Mouse (Mus musculus) right cerebral cortex, postnatal 25 days (tissue): Measurements from ENCODE around the gene Cdk14.

ENCODE experiments used
- DNase-seq: peaks from one replicate; pipeline ENCODE4 v3.0.0; 2022

The Cdk14 gene

DNA sequence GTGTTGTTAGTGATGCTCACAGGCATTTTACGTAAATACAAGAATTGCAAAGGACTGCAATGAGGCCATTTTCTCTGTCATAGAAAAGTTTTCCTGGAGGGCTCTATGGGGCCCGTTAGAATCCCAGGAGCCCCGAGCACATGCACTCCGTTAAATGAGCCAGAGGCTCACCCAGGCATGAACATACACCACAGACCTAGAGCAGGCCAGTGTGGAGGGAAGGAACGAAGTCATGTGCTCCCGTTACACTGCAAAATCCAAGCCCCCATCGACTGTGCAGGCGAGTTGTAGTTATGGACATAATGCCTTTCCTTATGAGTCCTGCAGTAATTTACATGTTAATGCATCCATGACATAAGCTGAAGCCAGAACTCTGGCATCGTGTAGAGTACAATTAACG is 244.1 kb downstream of the Cdk14 start:
- DNase-seq: no peak

DNA sequence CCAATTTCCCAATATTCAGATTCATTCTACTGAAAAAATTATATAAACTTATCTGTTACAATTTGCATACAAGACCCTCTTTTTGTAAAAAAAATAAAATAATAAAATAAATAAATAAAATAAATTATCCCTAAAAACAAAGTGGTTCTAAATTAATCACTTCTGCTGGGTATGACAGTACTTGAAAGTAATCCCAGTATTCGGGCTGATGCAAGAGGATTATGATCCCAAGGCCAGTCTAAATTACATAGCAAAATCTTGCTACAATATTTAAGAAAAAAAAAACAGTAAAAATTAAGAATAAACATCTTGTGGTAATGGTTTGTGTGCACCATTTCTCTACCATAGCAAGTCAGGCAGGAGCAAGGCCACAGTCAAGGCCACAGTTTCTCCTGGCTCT is 244.5 kb downstream of the Cdk14 start:
- no peak for DNase-seq

DNA sequence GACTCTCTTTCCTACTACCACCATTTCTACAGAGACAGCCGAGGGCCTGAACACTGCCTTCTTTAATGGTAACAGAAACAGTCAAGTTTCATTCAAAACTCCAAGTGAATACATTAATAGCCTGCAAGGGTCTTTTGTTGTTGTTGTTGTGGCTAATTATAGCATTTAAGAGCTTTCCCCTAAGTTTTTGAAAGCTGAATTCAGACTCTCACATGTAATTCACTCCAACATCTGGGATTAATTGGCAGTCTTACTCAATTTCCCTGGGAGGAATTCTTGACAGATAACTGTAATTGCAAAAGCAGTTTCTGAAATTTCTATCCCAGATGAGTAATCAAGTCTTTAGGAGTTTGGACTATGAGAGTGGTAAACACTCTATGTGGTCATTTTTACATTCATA is 245.0 kb downstream of the Cdk14 start:
- no peak for DNase-seq

DNA sequence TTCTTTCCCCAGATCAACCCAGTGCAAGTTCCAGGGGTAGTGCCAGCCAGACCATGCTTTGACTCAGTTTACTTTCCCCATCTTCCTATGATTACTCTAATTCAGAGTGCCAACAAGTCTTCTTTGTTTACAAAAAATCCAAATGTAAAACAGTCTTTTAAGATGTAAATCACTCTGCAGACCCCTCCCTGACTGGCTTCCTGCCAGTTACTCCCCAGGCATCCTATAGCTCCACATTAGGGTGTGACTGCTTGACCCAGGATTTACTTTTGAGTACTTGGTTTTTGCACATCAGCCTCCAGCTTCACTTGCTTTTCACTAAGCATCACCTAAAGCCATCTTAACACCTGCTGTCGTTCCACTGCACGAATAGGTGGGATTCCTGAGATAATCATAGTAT is 254.0 kb downstream of the Cdk14 start:
- no peak for DNase-seq

DNA sequence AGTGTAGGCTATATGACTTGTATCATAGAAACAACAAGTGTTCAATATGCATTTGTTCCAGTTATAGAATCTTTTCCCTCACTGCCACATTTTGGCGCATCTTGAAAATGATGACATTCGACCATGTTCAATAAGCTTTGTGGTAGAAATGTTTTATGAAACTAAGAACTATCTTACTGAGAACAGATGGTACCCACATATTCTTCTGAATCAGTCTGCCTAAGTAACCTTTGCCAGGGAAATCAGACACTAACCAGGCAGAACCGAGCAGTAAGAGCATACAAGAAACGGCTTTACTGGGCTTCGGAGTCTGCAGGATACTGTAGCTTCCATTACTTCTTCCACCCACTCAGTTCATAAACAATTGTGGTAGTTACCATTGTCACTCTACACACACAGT is 255.8 kb downstream of the Cdk14 start:
- DNase-seq: no peak

DNA sequence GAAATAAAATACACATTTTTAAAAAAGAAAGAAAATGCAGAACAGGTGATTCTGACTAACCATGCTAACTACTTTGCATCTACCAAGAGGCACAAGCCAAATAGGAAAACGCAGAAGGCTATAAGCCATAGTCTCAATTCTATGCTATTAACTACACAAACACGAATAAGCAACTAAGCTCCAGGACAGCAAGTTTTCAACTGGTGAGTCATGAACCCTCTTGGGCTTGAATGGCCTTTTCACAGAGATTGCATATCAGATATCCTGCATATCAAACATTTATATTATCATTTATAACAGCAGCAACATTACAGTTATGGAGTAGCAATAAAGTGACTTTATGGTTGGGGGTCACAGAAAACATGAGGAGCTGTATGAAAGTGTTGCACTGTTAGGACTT is 256.3 kb downstream of the Cdk14 start:
- no peak for DNase-seq

DNA sequence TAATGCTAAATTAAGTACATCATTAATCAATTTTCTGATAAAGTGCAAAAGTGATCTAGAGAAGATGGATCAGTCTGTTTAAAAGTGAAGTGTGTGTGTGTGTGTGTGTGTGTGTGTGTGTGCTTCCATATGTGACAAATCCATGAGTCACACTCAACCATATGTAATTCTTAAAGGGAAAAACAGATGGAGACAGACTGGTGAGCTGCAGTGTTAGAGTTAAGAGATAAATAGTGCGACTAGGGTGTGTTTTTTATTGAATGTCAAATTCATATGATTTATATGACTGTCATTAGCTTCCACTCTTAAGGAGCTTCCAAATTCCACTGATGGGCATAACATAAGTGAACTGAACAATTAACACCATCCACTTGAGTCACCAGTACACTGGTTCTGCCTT is 260.6 kb downstream of the Cdk14 start:
- DNase-seq: no peak

DNA sequence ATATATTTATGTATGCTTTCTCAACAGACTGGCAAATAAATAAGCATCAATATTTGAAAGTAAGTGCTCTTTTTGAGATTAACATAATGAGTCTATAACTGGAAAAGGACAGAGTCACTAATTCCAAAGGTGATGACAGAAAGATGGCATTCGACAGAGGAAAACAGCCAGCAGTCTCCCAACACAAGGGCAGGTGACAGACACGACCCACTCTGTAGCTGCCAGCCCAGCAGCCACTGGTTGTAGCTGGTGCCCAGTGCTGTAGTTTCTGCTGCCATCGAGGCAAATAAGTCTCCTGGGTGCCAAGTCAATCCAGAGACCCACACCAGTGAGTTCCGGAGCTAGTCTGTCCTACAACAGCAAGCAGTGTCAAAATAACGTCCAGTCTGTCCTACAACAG is 280.3 kb downstream of the Cdk14 start:
- DNase-seq: no peak

DNA sequence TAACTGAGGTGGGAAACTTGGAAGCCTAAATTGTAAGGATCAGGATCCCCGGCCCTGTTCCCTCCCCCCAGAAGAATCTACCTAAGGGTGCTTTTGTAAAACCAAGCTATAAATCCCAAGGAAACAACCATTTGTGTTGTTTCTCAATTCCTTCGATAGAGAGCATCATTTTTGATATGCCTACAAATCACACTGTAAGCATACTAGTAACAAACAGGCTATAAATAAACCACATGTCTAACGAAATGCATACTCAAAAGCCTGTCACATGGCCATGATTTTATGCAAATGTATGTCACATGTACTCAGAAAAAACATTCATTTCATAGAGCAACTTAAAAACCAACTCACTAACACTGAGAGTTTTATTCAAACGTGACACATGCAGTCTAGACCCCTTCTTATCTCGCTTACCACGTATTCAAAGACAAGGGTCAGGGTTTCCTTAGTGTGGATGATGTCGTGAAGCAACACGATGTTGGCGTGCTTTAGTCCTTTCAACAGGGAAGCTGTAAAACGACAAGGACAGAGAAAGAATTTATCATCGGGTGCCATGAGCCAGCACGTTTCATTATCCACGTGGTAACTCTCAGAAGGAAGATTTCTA is 285.1 kb downstream of the Cdk14 start:
- no peak for DNase-seq

DNA sequence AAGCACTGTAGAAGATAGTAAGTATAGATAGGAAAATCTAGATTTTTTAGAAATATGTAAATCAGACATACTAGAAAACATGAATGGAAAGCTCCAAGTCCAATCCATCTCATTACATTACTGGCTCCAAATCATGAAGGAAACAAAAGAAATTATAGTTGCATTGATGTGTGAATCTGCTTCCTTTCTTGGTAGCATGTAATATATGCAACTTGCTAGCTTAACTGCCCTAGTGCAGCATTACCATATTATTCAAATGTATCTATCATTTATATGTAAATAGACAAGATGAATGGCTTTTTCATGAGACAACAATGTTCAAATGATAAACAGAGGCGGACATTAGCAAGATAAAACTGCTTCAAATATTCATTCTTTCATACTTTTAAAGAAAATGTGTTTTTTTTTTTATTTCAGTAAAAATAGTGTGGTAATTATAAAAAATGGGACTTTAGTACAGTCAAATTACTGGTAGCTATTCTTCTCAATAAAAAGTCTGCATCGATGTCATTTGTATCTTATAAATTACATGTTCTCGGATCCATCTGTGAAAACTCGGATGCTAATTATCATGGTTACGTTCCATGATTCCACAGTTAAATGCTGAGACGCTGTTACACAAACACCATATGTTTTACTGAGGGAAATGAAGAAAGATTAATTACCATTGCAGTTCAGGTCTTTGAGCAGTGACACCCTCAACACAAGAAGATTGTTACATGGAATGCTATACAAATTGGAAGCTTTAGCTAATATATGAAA is 285.8 kb downstream of the Cdk14 start:
- DNase-seq: no peak

DNA sequence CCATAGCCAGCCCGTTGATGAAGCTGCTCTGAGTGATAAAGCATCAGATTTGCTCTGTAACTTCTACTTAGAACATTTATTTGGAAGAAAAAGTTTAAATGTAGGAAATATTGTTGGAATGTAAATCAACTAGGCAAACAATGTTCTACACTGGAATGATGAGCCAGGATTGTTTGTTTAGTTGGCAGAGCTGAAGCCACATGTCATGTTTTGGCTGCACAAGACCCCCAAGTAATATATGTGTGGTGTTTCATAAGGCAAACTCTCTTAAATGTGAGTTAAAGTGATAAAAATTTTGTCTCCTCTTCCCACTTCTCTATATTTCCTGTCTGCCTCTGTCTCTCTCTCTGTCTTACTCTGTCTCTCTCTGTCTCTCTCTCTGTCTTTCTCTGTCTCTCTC is 291.3 kb downstream of the Cdk14 start:
- DNase-seq: no peak

DNA sequence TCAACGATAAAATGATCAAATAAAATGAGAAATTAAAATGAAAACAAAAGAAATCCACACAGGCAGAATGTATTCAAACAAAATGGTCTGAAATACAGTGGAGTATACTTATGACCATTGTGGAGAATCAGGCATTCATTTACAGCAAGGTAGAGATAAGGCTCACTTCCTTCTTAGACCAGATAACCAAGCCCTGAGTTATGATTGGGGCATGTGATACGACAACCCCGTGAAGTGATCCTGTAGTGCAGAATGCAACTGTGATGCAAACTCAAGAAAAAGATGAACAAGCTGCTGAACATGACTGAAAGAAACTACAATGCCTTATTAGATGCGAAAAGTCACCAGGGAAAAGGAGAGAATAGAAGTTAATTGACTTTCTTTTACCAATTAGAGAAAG is 295.5 kb downstream of the Cdk14 start:
- no peak for DNase-seq

DNA sequence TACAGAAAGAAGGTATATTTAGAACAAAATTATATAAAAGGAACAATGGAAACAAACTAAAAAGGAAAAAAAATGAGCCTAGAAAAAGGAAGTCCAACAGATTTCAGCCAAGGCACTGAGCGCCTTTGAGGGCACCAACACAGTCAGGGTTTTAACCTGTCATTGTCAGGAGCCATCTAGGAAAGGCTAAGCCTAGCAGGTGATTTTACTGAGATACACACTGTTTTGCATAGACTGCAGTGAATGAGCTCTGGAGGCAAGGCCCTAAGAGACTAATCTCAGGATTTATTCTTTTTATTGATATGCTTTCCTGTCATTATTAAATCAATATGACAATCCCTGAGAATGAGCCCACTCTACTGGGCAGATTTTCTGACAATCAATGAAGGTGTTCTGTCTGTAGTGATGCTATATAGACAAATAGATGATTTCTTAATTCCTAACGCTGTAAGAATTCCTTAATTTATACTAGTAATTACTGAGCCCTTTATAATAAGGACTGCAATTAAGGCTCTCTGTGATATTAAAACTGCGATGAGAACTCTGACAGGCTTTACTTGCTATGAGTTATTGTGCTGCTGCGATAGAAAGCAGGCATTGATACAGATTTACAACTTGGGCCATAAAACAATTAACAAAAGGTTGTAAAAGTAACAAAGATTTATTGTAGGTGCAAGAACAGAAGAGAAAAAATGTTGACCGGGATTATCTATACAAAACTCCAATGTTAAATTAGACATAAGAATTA is 303.2 kb downstream of the Cdk14 start:
- DNase-seq: no peak

DNA sequence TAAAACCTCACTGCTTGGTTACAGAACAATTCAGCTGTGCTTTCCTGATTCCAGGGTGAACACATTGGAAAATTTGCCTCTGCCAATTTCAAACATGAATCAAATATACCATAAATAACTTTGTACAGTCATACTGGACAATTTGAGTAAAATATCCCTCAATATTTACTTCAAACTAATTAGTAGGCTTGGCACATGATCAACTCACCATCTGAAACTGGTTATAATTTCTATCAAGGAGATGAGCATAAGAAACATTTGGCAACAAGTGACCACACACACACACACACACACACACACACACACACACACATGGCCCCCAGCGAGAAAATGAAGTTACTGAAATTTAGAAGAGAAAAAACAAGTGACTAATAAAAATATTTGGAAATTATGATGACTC is 304.6 kb downstream of the Cdk14 start:
- no peak for DNase-seq

DNA sequence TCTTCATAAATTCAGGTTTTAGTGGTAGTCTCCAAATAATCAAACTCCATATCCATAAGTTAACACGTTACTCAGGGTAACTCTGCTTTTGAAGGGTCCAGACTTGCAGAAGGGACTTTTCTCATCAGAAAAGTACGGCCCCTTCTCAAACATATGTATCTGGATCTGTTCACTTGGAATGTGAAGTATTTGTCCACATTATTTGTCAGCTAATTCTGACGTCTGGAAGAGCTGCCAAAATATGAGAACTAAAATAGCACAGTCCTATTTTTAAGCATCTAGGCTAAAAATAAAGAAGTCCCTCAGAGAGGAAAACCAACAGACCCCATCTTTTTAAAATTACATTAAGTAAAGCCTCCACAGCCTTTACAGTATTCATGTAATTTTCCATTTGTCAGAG is 310.5 kb downstream of the Cdk14 start:
- no peak for DNase-seq

DNA sequence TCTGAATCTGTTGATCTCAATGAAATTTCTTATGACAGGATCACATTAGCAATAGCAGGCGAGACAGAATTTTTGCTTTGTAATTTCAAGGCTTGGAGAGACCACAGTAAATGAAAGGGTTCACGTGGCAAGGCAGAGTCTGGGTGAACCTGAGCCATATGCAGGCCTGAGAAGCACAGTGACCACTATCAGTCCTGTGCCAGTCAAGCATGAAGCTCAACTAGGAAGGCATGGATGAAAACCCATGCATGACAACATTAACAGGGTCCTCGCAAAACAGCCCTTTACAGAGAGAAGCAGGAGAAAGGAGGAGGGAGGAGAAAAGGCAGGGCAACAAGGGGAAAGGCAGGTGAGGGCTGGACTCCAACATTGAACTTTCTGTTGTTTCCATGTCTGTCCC is 311.1 kb downstream of the Cdk14 start:
- no peak for DNase-seq

DNA sequence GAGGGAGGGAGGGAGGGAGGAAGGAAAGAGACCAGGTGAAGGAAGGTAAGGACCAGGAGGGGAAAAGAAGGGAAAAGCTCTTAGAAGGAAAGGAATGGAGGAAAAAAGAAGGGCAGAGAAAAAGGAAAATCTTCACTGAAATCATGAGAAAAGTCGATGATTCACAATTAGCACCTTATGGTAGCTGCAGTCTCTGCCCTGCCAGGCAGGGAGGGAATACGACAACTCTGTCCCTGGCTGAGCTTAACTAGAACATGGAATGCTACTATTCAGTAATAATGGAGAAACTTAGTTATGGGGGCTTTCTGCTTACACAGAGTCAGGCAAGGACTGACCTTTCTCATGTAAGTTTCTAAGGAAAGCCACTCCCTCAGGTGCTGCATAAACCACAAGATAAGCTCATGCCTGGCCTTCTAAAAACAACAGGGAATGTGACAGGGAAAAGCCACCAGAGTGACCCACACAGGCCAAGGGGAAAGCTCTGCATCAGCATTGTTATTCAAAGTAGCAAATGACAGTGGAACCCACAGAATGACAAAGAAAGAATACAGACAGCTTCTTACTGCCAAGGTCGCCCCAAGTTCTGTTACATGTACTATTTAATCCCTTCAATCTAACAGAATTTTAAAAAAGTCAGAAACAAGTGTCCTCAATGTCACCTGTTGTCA is 323.7 kb downstream of the Cdk14 start:
- DNase-seq: no peak

DNA sequence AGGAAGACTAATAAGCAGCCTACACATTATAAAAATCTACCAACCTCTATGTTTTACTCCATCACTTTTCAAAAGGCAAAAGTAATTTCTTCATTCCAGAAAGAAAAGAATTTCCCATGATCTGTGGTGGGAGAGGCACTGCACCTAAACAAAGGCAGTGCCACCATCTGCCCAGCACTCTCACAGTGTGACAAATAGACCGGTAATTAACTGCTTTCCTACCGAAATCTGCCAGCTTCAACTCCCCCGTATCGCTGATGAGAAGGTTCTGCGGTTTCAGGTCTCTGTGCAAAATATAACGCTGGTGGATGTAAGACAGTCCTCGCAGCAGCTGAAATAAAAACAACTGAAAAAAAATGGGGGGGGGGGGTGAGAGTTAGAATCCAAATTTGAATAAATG is 327.4 kb downstream of the Cdk14 start:
- DNase-seq: no peak

DNA sequence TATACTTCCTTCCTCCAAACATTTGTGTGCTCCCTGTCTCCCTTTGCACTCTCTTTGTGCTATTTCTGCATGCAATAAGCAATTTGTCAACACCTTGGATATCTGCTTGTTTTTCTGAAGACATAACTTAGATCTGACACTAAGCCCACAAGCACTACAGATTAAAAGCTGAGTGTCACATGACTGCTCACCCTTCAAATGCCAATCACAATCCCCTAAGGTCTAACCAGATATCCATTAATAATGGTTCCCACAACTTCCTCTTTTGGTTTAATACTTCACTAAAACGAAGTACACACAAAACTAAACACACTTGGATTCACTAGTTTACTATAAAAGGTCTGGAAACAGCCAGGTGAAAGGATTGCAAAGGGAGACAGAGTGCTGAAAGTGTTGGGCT is 348.6 kb downstream of the Cdk14 start:
- DNase-seq: no peak

DNA sequence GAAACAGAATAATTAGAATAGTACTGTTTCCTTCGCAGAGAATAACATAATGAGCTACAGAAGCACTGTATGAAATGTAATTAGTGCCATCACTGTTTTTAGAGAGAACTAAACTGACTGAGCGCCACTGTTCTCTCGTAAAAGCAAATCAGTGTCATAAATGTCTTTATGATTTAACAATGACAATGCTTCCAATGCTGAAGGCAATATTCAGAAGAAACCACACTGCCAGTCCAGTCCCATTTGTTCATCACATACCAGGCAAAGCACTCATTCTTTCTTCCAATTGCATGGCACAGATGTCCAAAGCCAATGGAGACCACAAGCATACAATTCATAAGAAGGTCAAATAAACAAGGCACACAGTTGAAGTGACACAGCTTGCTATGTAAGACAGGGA is 355.4 kb downstream of the Cdk14 start:
- DNase-seq: no peak

DNA sequence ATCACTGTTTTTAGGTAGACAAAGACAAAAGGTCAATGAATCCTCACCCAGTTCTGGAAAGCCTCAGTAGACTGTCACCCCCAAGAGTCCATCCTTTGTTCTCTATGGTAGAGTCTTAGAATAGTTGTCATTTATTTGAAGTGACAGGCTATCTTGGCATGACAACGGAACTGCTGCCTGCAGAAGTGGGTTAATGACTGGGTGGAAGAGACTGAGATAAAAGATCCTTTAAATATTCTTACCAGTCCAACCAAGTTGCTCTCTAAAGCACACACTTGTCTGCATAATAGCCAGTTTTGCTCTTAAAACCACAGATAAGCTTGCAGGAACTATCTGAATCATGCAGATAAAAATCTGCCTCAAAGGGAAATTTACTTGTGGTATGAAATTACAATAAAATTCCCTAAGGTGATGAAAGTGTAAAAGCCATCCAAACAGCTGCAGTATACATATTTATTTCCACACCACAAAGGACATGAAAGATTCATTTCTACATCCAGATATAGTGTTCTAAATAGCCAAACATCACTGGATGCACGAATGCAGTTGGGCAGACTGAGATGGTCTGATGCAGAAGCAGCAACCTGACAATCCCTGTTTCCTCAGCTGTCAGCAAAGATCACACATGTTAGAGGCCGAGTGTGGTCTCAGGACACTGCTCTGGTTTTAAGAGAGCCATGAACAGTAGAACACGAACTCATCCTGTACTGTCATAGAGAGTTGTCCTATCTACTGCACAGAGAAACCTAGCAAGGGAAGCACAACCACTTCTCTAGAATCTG is 363.8 kb downstream of the Cdk14 start:
- no peak for DNase-seq

DNA sequence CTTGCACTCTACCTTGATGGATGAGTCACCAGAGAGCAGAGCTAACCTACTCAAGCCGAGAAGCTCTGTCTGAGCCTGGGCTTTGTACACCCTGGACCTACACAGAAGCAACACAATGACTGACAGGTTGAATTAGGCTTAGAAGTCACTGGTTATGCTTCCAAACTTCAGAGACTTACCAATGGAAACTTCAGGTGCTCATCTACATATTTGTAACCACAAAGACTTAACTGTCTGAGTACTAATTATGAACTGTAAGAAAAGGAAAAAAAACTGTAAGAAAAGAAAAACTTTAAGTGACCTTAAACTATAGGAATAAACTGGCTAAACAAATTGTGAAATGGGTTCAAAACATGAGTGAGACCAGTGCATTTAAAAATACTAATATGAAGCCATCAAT is 364.6 kb downstream of the Cdk14 start:
- no peak for DNase-seq

DNA sequence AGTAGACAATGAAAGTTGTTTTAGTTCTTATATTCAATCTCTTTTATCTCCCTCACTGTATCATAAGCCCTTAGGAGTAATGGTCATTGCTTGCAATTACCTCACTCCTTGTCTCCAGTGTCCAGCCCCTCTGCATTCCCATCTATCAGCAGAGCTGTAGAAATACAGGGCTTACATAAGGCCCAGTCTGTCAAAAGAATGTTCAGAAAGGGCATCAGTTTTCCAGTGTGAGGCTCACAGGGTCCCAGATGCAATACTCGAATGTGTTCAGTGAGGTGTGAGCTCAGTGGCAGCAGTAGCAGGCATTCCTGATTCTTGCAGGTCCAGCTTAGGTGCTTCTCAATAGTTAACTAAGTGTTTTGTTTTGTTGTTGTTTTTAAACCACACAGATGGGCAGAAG is 365.8 kb downstream of the Cdk14 start:
- DNase-seq: no peak
